Mouse (Mus musculus) layer of hippocampus, adult 9-10 months (tissue): ENCODE results near the gene Fam193b.

Experiments used
- DNase-seq: peaks from one replicate; pipeline ENCODE4 v3.0.0; 2022; ENCODE audit warnings: low spot score

Gene Fam193b

GRCm38 (mm10) chr13:55498906-55499305 is 72.0 kb downstream of the Fam193b start:
- no peak for DNase-seq

GRCm38 (mm10) chr13:55496661-55497060 is 74.3 kb downstream of the Fam193b start:
- no peak for DNase-seq

- DNase-seq = no peak
Measured at GRCm38 (mm10) chr13:55495702-55496101, 75.2 kb downstream of the Fam193b start.

- DNase-seq = no peak
Measured at GRCm38 (mm10) chr13:55494883-55495621, 75.9 kb downstream of the Fam193b start.

- DNase-seq = no peak
Measured at GRCm38 (mm10) chr13:55494257-55494656, 76.7 kb downstream of the Fam193b start.
